Comparison of ENCODE assay signal across 7 mouse cellular contexts in genomic region chr2:102399864-102400604, GRCm38 (mm10). TPM values are rescaled to one million over a fixed set of nuclear protein-coding genes. Genes with fewer than 3 reads are reported as not detected.
DNase-seq lines count a peak whose midpoint lies in the region; ATAC-seq and TF ChIP-seq lines count a peak whose summit lies in the region.

No protein-coding gene starts in this region.

- peaks cover 3% of the 10 kb centered on the region; the same call in 1 of the 2 replicates for H3K36me3 ChIP-seq in lung, embryonic 14.5 days (ENCODE audit: insufficient read depth)
- H3K36me3 ChIP-seq in embryonic facial prominence, embryonic 11.5 days (replicated peaks; ENCODE audit: control insufficient read depth, insufficient read depth, low read depth, low read length): no peaks in the 10 kb centered on the region
- H3K36me3 ChIP-seq in hindbrain, embryonic 13.5 days: no peaks in the 10 kb centered on the region
- H3K36me3 ChIP-seq in midbrain, embryonic 16.5 days (ENCODE audit: control insufficient read depth, insufficient read depth, low read length): no peaks in the 10 kb centered on the region

- no peaks in the 10 kb centered on the region for H3K9me3 ChIP-seq in lung, embryonic 14.5 days (ENCODE audit: low read depth, low read length)
- H3K9me3 ChIP-seq in embryonic facial prominence, embryonic 11.5 days (replicated peaks; ENCODE audit: control insufficient read depth, low read length): no peaks in the 10 kb centered on the region
- H3K9me3 ChIP-seq in hindbrain, embryonic 13.5 days: no peaks in the 10 kb centered on the region
- H3K9me3 ChIP-seq in midbrain, embryonic 16.5 days (replicated peaks; ENCODE audit: control insufficient read depth, low read length, poor library complexity, severe bottlenecking): no peaks in the 10 kb centered on the region

- H3K27ac ChIP-seq in lung, embryonic 14.5 days (ENCODE audit: low read depth): peak overlapping the region; percentile 97
- peak overlapping the region; percentile 84 for H3K27ac ChIP-seq in embryonic facial prominence, embryonic 11.5 days (replicated peaks; ENCODE audit: low read depth, low read length)
- H3K27ac ChIP-seq in hindbrain, embryonic 13.5 days: peak overlapping the region; percentile 96
- peak overlapping the region; percentile 94 for H3K27ac ChIP-seq in midbrain, embryonic 16.5 days (ENCODE audit: low read length)

- peak overlapping the region; percentile 66 for H3K4me3 ChIP-seq in lung, embryonic 14.5 days (ENCODE audit: low read depth, low read length)
- peak overlapping the region; percentile 65 for H3K4me3 ChIP-seq in embryonic facial prominence, embryonic 11.5 days (ENCODE audit: low read depth, low read length)
- H3K4me3 ChIP-seq in hindbrain, embryonic 13.5 days: peak overlapping the region; percentile 81
- H3K4me3 ChIP-seq in midbrain, embryonic 16.5 days (ENCODE audit: low read depth, low read length): peak overlapping the region; percentile 78

- H3K27me3 ChIP-seq in lung, embryonic 14.5 days (ENCODE audit: insufficient read depth, low read length): no peaks in the 10 kb centered on the region
- H3K27me3 ChIP-seq in embryonic facial prominence, embryonic 11.5 days (ENCODE audit: control insufficient read depth, insufficient read depth, low read length): no peaks in the 10 kb centered on the region
- H3K27me3 ChIP-seq in hindbrain, embryonic 13.5 days: no peaks in the 10 kb centered on the region
- H3K27me3 ChIP-seq in midbrain, embryonic 16.5 days (ENCODE audit: control insufficient read depth, insufficient read depth, low read depth, low read length): no peaks in the 10 kb centered on the region

- peak overlapping the region; percentile 88 for H3K9ac ChIP-seq in lung, embryonic 14.5 days
- peak overlapping the region; percentile 92 for H3K9ac ChIP-seq in embryonic facial prominence, embryonic 11.5 days (replicated peaks; ENCODE audit: low read length)
- peak overlapping the region; percentile 91 for H3K9ac ChIP-seq in hindbrain, embryonic 13.5 days
- peak overlapping the region; percentile 89 for H3K9ac ChIP-seq in midbrain, embryonic 16.5 days (ENCODE audit: low read depth, low read length)

- ATAC-seq in lung, embryonic 14.5 days (ENCODE audit: insufficient read depth): no peak
- ATAC-seq in embryonic facial prominence, embryonic 11.5 days (replicated peaks; ENCODE audit: insufficient number of reproducible peaks, low FRiP score, low TSS enrichment, low read depth): peak; percentile 29; the same call in 1 of the 2 replicates
- no peak; the same call in 1 of the 2 replicates for ATAC-seq in hindbrain, embryonic 13.5 days (ENCODE audit: low FRiP score)
- no peak; the same call in 1 of the 2 replicates for ATAC-seq in midbrain, embryonic 16.5 days
- no peak for ATAC-seq in megakaryocyte progenitor cell, adult 5-6 weeks (replicated peaks; ENCODE audit: poor library complexity)

- no peak for TF ChIP-seq CTCF in lung, embryonic 14.5 days (IDR thresholded peaks at IDR 0.05; ENCODE audit: low read depth)

- DNase-seq in lung, embryonic 14.5 days: peak; percentile 6
- DNase-seq in lung, postnatal 14 days: no peak
- DNase-seq in embryonic facial prominence, embryonic 11.5 days (ENCODE audit: low spot score): no peak
- DNase-seq in MN1 (ENCODE audit: low spot score): no peak

- WGBS in lung, embryonic 14.5 days: 33% methylated on average over 48 of the region's 48 CpGs
- 36% methylated on average over 48 of the region's 48 CpGs for WGBS in embryonic facial prominence, embryonic 11.5 days
- WGBS in hindbrain, embryonic 13.5 days: 38% methylated on average over 48 of the region's 48 CpGs
- WGBS in midbrain, embryonic 16.5 days: 39% methylated on average over 48 of the region's 48 CpGs

- H3K4me2 ChIP-seq in lung, embryonic 14.5 days: peak overlapping the region; percentile 93
- peak overlapping the region; percentile 86 for H3K4me2 ChIP-seq in embryonic facial prominence, embryonic 11.5 days (ENCODE audit: low read depth, low read length)
- peak overlapping the region; percentile 87 for H3K4me2 ChIP-seq in hindbrain, embryonic 13.5 days
- peak overlapping the region; percentile 76 for H3K4me2 ChIP-seq in midbrain, embryonic 16.5 days (ENCODE audit: low read length)

- peaks cover 10% of the 10 kb centered on the region for H3K4me1 ChIP-seq in lung, embryonic 14.5 days (ENCODE audit: insufficient read depth)
- no peaks in the 10 kb centered on the region for H3K4me1 ChIP-seq in embryonic facial prominence, embryonic 11.5 days (ENCODE audit: control insufficient read depth, insufficient read depth, low read length)
- H3K4me1 ChIP-seq in hindbrain, embryonic 13.5 days (replicated peaks): peaks cover 37% of the 10 kb centered on the region
- H3K4me1 ChIP-seq in midbrain, embryonic 16.5 days (ENCODE audit: control insufficient read depth, insufficient read depth, low read length): peaks cover 28% of the 10 kb centered on the region

RNA-seq across cellular contexts. Expression of gene Trim44, which starts 7.6 kb away (rescaled TPM):
- polyA plus RNA-seq in lung, embryonic 14.5 days (2014; fragmentation: Nextera tagmentation; extraction: Ambion mirVana): 37.6 and 39.3 TPM in 2 replicates
- 35.5 and 35.7 TPM in 2 replicates for polyA plus RNA-seq in embryonic facial prominence, embryonic 11.5 days (2014; fragmentation: Nextera tagmentation; extraction: Ambion mirVana)
- 44.2 and 47.7 TPM in 2 replicates for polyA plus RNA-seq in hindbrain, embryonic 13.5 days (2015; fragmentation: Nextera tagmentation; extraction: Ambion mirVana)
- polyA plus RNA-seq in midbrain, embryonic 16.5 days (2015; fragmentation: Nextera tagmentation; extraction: Ambion mirVana): 57.1 and 59.6 TPM in 2 replicates
- total RNA-seq in megakaryocyte progenitor cell, adult 5-6 weeks (2015): 27.8 and 31.6 TPM in 2 replicates
- 35.6 and 40.8 TPM in 2 replicates for total RNA-seq in megakaryocyte progenitor cell, adult 5-6 weeks (2017)

RNA-seq across cellular contexts. Expression of gene Fjx1, which starts 52.3 kb away (rescaled TPM):
- polyA plus RNA-seq in lung, embryonic 14.5 days (2014; fragmentation: Nextera tagmentation; extraction: Ambion mirVana): 6.7 and 8.3 TPM in 2 replicates
- 12.2 and 13.3 TPM in 2 replicates for polyA plus RNA-seq in embryonic facial prominence, embryonic 11.5 days (2014; fragmentation: Nextera tagmentation; extraction: Ambion mirVana)
- polyA plus RNA-seq in hindbrain, embryonic 13.5 days (2015; fragmentation: Nextera tagmentation; extraction: Ambion mirVana): 28.9 and 32.9 TPM in 2 replicates
- 28.0 and 29.5 TPM in 2 replicates for polyA plus RNA-seq in midbrain, embryonic 16.5 days (2015; fragmentation: Nextera tagmentation; extraction: Ambion mirVana)
- 0.05 and 0.07 TPM in 2 replicates for total RNA-seq in megakaryocyte progenitor cell, adult 5-6 weeks (2015)
- total RNA-seq in megakaryocyte progenitor cell, adult 5-6 weeks (2017): not detected in 2 replicates
